Mouse (Mus musculus) cerebellum, postnatal 36 days (tissue): ENCODE measurements around the gene Ano9.

Experiments used
- DNase-seq, 2 experiments: peaks; one replicate each; pipeline ENCODE4 v3.0.0; 2021 to 2022; ENCODE audit warnings: mixed read lengths in 2 of 2

Gene Ano9

GRCm38 (mm10) chr7:141117636-141118035 is at the start of gene Ano9:
TSS of gene Ano9 (minus strand) at chr7:141117806.
- DNase-seq = no peak

GRCm38 (mm10) chr7:141164850-141165249 is 47.2 kb upstream of the Ano9 start:
- no peak for DNase-seq

GRCm38 (mm10) chr7:141164397-141164796 is 46.8 kb upstream of the Ano9 start:
- no peak for DNase-seq

GRCm38 (mm10) chr7:141155362-141155761 is 37.8 kb upstream of the Ano9 start:
- DNase-seq = no peak

- DNase-seq = no peak
Observed at GRCm38 (mm10) chr7:141148639-141149038, 31.0 kb upstream of the Ano9 start.

GRCm38 (mm10) chr7:141147044-141147443 is 29.4 kb upstream of the Ano9 start:
- peak; percentile 47 to 60 for DNase-seq

- no peak for DNase-seq
Observed at GRCm38 (mm10) chr7:141146043-141146595, 28.5 kb upstream of the Ano9 start.

GRCm38 (mm10) chr7:141145403-141145802 is 27.8 kb upstream of the Ano9 start:
- DNase-seq = peak; percentile 34 to 43

GRCm38 (mm10) chr7:141144650-141145049 is 27.0 kb upstream of the Ano9 start:
- DNase-seq = no peak

GRCm38 (mm10) chr7:141143861-141144260 is 26.3 kb upstream of the Ano9 start:
- DNase-seq = no peak

GRCm38 (mm10) chr7:141143112-141143511 is 25.5 kb upstream of the Ano9 start:
- DNase-seq = peak in 1 of 2 experiments; percentile 40

- no peak for DNase-seq
Observed at GRCm38 (mm10) chr7:141141326-141141725, 23.7 kb upstream of the Ano9 start.

GRCm38 (mm10) chr7:141131904-141132755 is 14.5 kb upstream of the Ano9 start:
- DNase-seq = no peak

- peak; percentile 87 to 91 for DNase-seq
Observed at GRCm38 (mm10) chr7:141131024-141131820, 13.6 kb upstream of the Ano9 start.

GRCm38 (mm10) chr7:141123517-141123856 is 5.9 kb upstream of the Ano9 start:
- DNase-seq = no peak

GRCm38 (mm10) chr7:141122689-141123516 is 5.3 kb upstream of the Ano9 start:
- DNase-seq = peak; percentile 84 to 90

- no peak for DNase-seq
Observed at GRCm38 (mm10) chr7:141122245-141122644, 4.6 kb upstream of the Ano9 start, which contains the start of gene Ptdss2. TSS of gene Ptdss2 (plus strand) at chr7:141122382.

GRCm38 (mm10) chr7:141121051-141121531 is 3.5 kb upstream of the Ano9 start:
- no peak for DNase-seq

GRCm38 (mm10) chr7:141120605-141121004 is 3.0 kb upstream of the Ano9 start:
- no peak for DNase-seq

GRCm38 (mm10) chr7:141119487-141119886 is 1.9 kb upstream of the Ano9 start:
- DNase-seq = no peak

- no peak for DNase-seq
Observed at GRCm38 (mm10) chr7:141115874-141116273, 1.7 kb downstream of the Ano9 start.

GRCm38 (mm10) chr7:141103161-141103560 is 14.4 kb downstream of the Ano9 start:
- no peak for DNase-seq
